Mouse (Mus musculus): ENCODE data around the gene Peak1.

The Peak1 gene

DNA sequence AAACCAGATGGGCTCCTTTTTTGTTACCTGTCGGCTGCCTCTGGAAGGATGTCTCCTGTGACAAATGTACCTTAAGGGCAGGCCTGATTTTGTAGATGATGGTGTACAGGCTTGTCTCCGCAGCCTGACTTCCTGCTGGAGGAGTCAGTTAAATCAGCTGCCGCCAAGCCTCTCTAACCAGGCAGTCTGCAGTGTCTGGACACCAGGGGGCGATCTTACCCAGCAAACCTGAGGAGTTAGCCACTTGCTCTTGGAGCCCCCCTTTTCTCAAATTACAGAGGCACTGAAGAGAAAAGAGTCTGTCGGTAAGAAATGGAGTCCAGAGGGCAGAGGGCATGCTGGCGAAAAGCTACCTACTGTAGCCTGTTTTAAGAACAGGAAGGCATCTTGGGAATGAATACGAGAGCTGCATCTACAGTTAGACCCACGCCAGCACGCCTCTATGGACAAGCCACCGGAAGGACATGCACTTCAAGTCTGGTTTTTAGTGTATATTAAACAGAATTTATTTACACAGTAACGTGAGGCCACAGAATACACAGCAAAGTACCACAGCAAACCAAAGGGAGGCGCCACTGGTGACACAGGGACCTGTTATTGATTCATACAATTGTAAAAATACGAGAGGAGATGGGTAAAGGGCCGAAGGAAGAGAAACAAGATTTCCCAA is 217.1 kb downstream of the Peak1 start:
- DNase-seq (ENCODE audit: low read depth, low spot score) = peak; percentile 58

GRCm38 (mm10) chr9:56200200-56200599 is 217.7 kb downstream of the Peak1 start:
- DNase-seq (ENCODE audit: low read depth, low spot score) = no peak

GRCm38 (mm10) chr9:56196921-56197320 is 220.9 kb downstream of the Peak1 start:
- no peak for DNase-seq (ENCODE audit: low read depth, low spot score)

GRCm38 (mm10) chr9:56195193-56195592 is 222.7 kb downstream of the Peak1 start:
- no peak for DNase-seq (ENCODE audit: low read depth, low spot score)

GRCm38 (mm10) chr9:56191498-56192455 is 226.1 kb downstream of the Peak1 start:
- no peak for DNase-seq (ENCODE audit: low read depth, low spot score)

GRCm38 (mm10) chr9:56180118-56180781 is 237.6 kb downstream of the Peak1 start:
- no peak for DNase-seq (ENCODE audit: low read depth, low spot score)

DNA sequence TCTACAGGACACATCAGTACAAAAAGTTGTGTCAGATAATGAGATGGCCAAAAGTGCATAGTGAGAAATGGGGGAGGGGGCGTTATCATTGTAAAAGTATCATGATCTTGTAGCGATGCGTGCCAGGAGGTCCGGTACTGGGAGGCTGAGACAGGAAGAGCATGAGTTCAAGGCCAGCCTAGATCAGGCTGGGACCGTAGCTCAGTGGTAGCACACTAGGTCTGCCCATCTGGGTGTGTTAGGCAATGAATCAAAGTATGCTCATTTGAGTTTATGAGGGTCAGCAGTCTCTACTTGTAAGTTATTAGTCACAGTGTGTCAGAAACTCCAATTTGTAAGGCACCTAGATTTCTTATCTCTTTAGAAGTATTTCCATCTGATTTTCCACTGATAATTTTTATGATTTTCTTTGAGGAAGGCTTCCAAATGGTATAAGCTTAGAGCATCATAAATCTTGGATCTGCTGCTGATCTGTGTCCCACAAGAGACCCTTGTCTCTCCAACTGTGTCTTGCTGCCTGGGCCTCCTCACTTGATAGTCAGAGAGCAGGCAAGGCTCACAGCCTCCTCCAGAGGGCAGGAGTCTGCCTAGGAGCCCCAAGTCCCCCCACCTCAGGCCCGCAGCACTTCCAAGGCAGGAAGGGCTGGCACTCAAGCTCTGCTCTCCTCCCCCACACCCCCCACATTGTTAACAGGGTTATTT is 238.3 kb downstream of the Peak1 start:
- no peak for DNase-seq (ENCODE audit: low read depth, low spot score)

DNA sequence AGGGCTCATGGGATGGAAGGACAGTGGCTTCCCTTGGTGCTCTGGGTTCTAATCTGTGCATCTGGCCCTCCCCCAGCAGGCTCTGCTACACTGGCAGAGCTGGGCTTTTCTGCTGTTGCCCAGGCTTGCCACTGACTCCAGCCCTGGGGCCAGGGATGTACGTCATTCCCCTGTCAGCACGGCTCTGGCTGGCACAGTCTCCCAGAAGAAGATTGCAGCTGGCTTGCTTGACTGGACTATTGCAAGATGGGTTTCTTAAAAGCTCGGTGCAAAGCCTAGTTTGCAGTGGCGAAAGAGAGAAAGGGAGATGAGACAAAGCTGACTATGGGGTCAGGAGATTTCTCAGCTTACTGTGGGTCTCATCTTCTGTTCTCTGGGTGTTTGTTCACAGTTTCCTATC is 240.5 kb downstream of the Peak1 start:
- DNase-seq (ENCODE audit: low read depth, low spot score) = no peak

GRCm38 (mm10) chr9:56175316-56175715 is 242.6 kb downstream of the Peak1 start:
- DNase-seq (ENCODE audit: low read depth, low spot score) = no peak

GRCm38 (mm10) chr9:56167690-56168089 is 250.2 kb downstream of the Peak1 start:
- DNase-seq (ENCODE audit: low read depth, low spot score) = no peak

DNA sequence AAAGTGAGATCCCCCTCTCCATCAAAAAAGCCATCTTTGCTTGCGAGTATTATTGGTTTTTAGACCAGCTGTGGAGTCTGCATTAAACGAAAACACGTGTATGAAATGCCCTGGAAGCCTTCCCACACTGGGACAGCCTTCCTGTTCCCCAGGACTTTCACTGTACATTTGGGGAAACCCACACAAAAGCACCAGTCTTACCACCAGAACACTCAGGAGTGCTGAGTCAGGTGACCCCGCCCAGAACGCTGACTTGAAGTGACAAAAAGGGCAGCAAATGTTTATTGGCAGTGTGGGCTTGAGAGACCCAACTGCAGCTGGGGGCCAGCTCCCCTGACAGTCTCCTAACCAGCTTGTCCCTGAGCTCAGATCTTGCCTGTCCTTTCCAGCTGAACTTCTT is 251.7 kb downstream of the Peak1 start:
- no peak for DNase-seq (ENCODE audit: low read depth, low spot score)

- DNase-seq (ENCODE audit: low read depth, low spot score) = no peak
Measured at GRCm38 (mm10) chr9:56165377-56165776, 252.5 kb downstream of the Peak1 start, which contains the start of gene Tspan3. Gene Tspan3, minus strand, starts transcription at chr9:56165477.

DNA sequence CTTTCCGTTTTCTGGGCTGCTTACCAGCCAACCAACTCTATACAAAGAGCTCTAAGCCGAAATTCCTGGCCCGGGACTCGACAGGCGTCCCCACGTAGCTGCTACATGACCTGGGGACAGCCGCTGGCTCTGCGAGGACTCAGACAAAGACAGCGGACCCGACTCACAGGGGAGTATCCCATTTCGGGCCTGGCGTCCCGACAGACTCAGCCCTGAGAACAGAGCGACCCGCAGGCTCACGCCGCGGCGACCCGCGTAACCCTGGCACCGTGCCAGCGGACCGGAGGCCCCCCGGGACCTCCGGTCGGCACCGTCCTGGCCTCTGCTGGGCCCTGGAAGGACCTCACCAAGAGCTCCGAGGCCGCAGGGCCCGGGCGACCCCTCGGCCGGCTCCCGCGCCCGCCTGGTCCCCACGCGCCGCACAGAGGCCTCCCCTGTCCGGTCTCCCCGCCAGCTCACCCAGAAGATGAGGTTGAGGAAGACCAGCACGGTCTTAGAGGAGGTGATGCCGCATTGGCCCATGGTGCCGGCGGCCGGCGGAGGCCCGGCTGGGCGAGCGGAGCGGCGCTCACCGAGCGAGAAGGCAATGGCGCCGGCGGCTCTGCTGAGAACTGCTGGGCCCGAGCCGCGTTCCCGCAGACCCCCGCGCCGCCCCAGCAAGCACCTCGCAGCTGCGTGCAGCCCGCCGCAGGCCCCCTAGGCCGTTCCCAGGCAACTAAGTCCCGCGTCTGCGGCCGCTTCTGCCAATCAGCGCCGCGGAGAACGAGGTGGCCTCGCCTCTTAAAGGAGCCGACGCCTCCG is 257.3 kb downstream of the Peak1 start:
- DNase-seq (ENCODE audit: low read depth, low spot score) = peak; percentile 77

- DNase-seq (ENCODE audit: low read depth, low spot score) = no peak
Measured at GRCm38 (mm10) chr9:56159456-56159855, 258.4 kb downstream of the Peak1 start.

- DNase-seq (ENCODE audit: low read depth, low spot score) = no peak
Measured at GRCm38 (mm10) chr9:56158077-56158476, 259.8 kb downstream of the Peak1 start.

DNA sequence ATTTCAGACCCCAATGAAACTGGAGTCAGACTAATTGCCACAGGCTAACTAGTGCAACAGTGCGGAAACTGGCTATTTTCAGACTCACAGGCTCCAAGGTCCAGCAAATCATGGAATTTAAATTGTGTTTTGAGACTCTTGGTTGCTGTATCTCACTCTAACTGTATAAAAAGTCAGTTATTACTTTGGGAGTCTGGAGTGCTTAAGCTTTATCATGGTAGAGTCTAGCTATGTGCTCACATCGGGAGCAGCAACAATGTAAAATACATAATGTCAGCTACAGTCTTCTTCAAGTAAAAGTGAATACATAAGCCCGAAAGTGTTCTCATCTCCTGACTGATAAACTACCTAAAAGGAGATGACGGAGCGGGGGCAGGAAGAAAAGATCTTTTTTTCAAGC is 263.3 kb downstream of the Peak1 start:
- no peak for DNase-seq (ENCODE audit: low read depth, low spot score)

DNA sequence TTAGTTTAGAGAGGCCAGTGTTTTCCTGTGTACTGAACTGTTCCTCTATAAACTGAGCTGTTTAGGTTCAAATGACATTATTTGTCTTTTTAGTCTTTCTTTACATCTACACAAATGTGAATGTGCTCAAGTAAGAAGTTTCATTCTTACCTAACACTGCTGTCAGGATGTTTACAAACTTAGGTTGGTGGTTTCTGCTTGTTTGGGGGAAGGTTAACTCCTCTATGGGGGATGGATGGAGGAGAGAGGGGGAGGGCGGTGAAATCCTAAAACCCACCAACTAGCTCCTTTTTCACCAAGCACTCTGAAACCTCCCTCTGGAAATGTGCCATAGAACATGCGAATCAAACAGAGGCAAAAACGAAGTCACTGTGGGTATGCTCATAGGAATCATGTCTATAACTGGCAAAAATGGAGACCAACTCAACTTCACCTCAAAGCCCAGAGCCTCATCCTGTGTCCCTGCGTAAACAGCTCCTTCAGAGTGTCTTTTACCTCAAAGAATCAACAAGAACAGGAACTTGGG is 265.3 kb downstream of the Peak1 start:
- no peak for DNase-seq (ENCODE audit: low read depth, low spot score)

GRCm38 (mm10) chr9:56151745-56152481 is 266.0 kb downstream of the Peak1 start:
- DNase-seq (ENCODE audit: low read depth, low spot score) = peak; percentile 75
